Mouse (Mus musculus) ES-Bruce4 (cell line): ENCODE results near the gene Lrrc58.

Experiments
- CTCF ChIP-seq: IDR thresholded peaks from one replicate; pipeline ENCODE4 v1.8.1; 2011; ENCODE audit warnings: low read depth, low read length
- POLR2A ChIP-seq: IDR thresholded peaks from one replicate; pipeline ENCODE4 v1.8.1; 2011; ENCODE audit warnings: low read length; ENCODE audit not compliant: insufficient read depth

DNA sequence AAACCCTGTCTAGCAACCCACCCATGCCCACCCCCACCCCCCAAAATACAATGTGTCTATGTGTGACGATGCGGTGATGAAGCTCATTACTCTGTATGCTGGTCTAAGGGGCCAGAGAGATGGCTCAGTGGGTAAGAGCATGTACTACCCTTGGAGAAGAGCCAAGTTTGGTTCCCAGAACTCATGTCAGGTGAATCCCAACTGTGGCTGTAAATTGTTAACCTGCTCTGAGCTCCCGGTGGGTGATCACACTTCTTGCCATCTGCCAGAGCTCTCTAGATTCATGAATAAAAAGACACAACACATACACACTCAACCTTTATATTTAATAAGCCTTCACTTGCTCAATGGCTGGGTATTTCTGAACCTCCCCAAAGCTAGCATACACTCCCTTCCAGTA is 38.3 kb downstream of the Lrrc58 start:
- TF ChIP-seq POLR2A (no peak), CTCF (no peak)
